Mouse (Mus musculus) 3134 (cell line): ENCODE results near the gene Tiam2.
"Not testable (repeated sequence)": the region's sequence is repeated elsewhere in the genome, so short reads cannot be mapped to it uniquely, and the experiment has no call there.

Source experiments
- DNase-seq: peaks from one replicate; pipeline ENCODE4 v3.0.0-alpha.2; 2011; ENCODE audit warnings: low spot score; ENCODE audit not compliant: insufficient read length; ENCODE audit errors: extremely low read depth

Gene Tiam2

GRCm38 (mm10) chr17:3338821-3339220 lies 12.4 kb downstream of the Tiam2 start:
- DNase-seq: no peak

GRCm38 (mm10) chr17:3344872-3345271 lies 18.5 kb downstream of the Tiam2 start:
- no peak for DNase-seq

- no peak for DNase-seq
Measured at GRCm38 (mm10) chr17:3345276-3345885, 19.0 kb downstream of the Tiam2 start.

- DNase-seq: peak; percentile 27
Measured at GRCm38 (mm10) chr17:3347800-3348199, 21.4 kb downstream of the Tiam2 start.

- DNase-seq: no peak
Measured at GRCm38 (mm10) chr17:3349331-3349730, 23.0 kb downstream of the Tiam2 start.

GRCm38 (mm10) chr17:3349939-3350338 lies 23.6 kb downstream of the Tiam2 start:
- DNase-seq: peak; percentile 86

- no peak for DNase-seq
Measured at GRCm38 (mm10) chr17:3350405-3350804, 24.0 kb downstream of the Tiam2 start.

- DNase-seq: no peak
Measured at GRCm38 (mm10) chr17:3351668-3352067, 25.3 kb downstream of the Tiam2 start.

- not testable (repeated sequence) for DNase-seq
Measured at GRCm38 (mm10) chr17:3353141-3353540, 26.8 kb downstream of the Tiam2 start.

- no peak for DNase-seq
Measured at GRCm38 (mm10) chr17:3354856-3355255, 28.5 kb downstream of the Tiam2 start.

- no peak for DNase-seq
Measured at GRCm38 (mm10) chr17:3356633-3357365, 30.4 kb downstream of the Tiam2 start.

- no peak for DNase-seq
Measured at GRCm38 (mm10) chr17:3360236-3360635, 33.9 kb downstream of the Tiam2 start.

GRCm38 (mm10) chr17:3361751-3362150 lies 35.4 kb downstream of the Tiam2 start:
- no peak for DNase-seq

GRCm38 (mm10) chr17:3363216-3363615 lies 36.8 kb downstream of the Tiam2 start:
- no peak for DNase-seq

GRCm38 (mm10) chr17:3366741-3367140 lies 40.4 kb downstream of the Tiam2 start:
- DNase-seq: no peak

GRCm38 (mm10) chr17:3368386-3368785 lies 42.0 kb downstream of the Tiam2 start:
- peak; percentile 20 for DNase-seq

- DNase-seq: no peak
Measured at GRCm38 (mm10) chr17:3369631-3370030, 43.3 kb downstream of the Tiam2 start.

GRCm38 (mm10) chr17:3378606-3379005 lies 52.2 kb downstream of the Tiam2 start:
- DNase-seq: no peak

- DNase-seq: no peak
Measured at GRCm38 (mm10) chr17:3379753-3380588, 53.6 kb downstream of the Tiam2 start.

GRCm38 (mm10) chr17:3385391-3385790 lies 59.0 kb downstream of the Tiam2 start:
- DNase-seq: no peak

GRCm38 (mm10) chr17:3387819-3388218 lies 61.4 kb downstream of the Tiam2 start:
- no peak for DNase-seq
